Mouse (Mus musculus) hindbrain, embryonic 15.5 days (tissue): Measurements from ENCODE around the gene Dexi. TPM values are rescaled to one million over a fixed set of nuclear protein-coding genes. Genes with fewer than 3 reads are reported as not detected.

ENCODE experiments used
- ATAC-seq: fragments of 200-750 bp; cut with Nextera tagmentation; 2 replicates; pipeline ENCODE4 v1.8.0; 2017; ENCODE audit warnings: low read depth, moderate number of reproducible peaks, moderate TSS enrichment; ENCODE audit not compliant: low FRiP score
- H3K27ac ChIP-seq: fragments of 300-500 bp; sonication (generic); replicated peaks from 2 replicates; pipeline ENCODE4 v1.5.1; 2015; ENCODE audit warnings: mild to moderate bottlenecking, inconsistent platforms
- H3K27me3 ChIP-seq: fragments of 300-500 bp; sonication (generic); 2 replicates; pipeline ENCODE4 v1.6.1; 2015; ENCODE audit warnings: control low read depth, inconsistent platforms
- H3K36me3 ChIP-seq: fragments of 300-500 bp; sonication (generic); 2 replicates; pipeline ENCODE4 v1.6.1; 2015; ENCODE audit warnings: control low read depth, inconsistent platforms
- H3K4me1 ChIP-seq: fragments of 300-500 bp; sonication (generic); replicated peaks from 2 replicates; pipeline ENCODE4 v1.6.1; 2015; ENCODE audit warnings: control low read depth, inconsistent platforms
- H3K4me2 ChIP-seq: fragments of 300-500 bp; sonication (generic); 2 replicates; pipeline ENCODE4 v1.6.1; 2015; ENCODE audit warnings: moderate library complexity, mild to moderate bottlenecking, inconsistent platforms
- H3K4me3 ChIP-seq: fragments of 300-500 bp; sonication (generic); 2 replicates; pipeline ENCODE4 v1.5.1; 2015; ENCODE audit warnings: mild to moderate bottlenecking, inconsistent platforms
- H3K9ac ChIP-seq: fragments of 300-500 bp; sonication (generic); 2 replicates; pipeline ENCODE4 v1.6.1; 2015; ENCODE audit warnings: inconsistent platforms
- H3K9me3 ChIP-seq: fragments of 300-500 bp; sonication (generic); 2 replicates; pipeline ENCODE4 v1.6.1; 2016; ENCODE audit warnings: control low read depth, inconsistent platforms
- WGBS: fragments of 180-500 bp; shearing (Covaris S2); methylation state at CpG from one replicate; pipeline ENCODE4 v1.1.7; 2015; 5-methylcytosine and 5-hydroxymethylcytosine counted together
- polyA plus RNA-seq: library from polyadenylated mRNA; unstranded; fragments of >200 nt; fragmentation: Nextera tagmentation; extraction: Ambion mirVana; gene quantifications from 2 replicates; pipeline ENCODE4 v1.2.1, GENCODE M21; 2015

Gene Dexi
- 18.1 and 19.3 TPM in 2 replicates for polyA plus RNA-seq

- Histone ChIP-seq H3K4me3 (peak within 1 kb of the TSS; percentile 74), H3K27ac (peak within 1 kb of the TSS; percentile 79), H3K9me3 (no peaks in the 10 kb centered on the region), H3K4me1 (peaks cover 71% of the 10 kb centered on the region), H3K4me2 (peak within 1 kb of the TSS; percentile 79), H3K36me3 (no peaks in the 10 kb centered on the region), H3K27me3 (no peaks in the 10 kb centered on the region), H3K9ac (peak within 1 kb of the TSS; percentile 84)
- ATAC-seq, result peak; percentile 95
- WGBS, result under 1% methylated on average over 46 of the region's 61 CpGs
These were observed at the start of gene Dexi for GRCm38 (mm10) chr16:10542698-10543365. Gene Dexi, minus strand, starts transcription at chr16:10543054.

- ATAC-seq, result no peak
- Histone ChIP-seq H3K4me3 (no peak overlapping the region), H3K4me1 (no peaks in the 10 kb centered on the region), H3K27me3 (no peaks in the 10 kb centered on the region), H3K36me3 (peaks cover 53% of the 10 kb centered on the region), H3K9ac (no peak overlapping the region), H3K4me2 (no peak overlapping the region), H3K9me3 (no peaks in the 10 kb centered on the region), H3K27ac (no peak overlapping the region)
- WGBS, result 93% methylated on average over 3 of the region's 3 CpGs
These were observed 43.7 kb upstream of the Dexi start for GRCm38 (mm10) chr16:10586546-10586945.

DNA sequence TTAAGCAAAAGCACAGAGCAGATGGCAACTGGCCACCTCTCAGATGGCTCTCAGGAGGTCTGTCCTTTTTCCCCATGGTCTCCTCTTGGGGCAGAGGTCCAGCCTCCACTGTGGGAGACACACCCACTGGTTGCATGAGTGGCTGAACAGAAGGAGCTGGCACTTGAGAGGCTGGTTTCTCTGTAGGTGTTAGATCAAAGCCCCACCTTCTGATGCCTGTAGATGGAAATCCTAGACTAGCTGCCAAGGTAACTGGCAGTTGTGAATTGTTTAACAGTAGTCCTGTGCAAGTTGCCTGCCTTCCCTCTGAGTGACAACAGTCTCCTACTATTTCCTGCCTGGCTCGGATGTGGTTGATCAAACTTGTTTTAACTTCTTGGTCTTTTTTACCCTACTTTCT lies 42.3 kb upstream of the Dexi start:
- Histone ChIP-seq H3K9ac (no peak overlapping the region), H3K27ac (no peak overlapping the region), H3K27me3 (no peaks in the 10 kb centered on the region), H3K9me3 (no peaks in the 10 kb centered on the region), H3K4me1 (no peaks in the 10 kb centered on the region), H3K36me3 (peaks cover 59% of the 10 kb centered on the region), H3K4me2 (no peak overlapping the region), H3K4me3 (no peak overlapping the region)
- ATAC-seq, result no peak
- WGBS, result 84% methylated on average over 1 of the region's 1 CpGs

- Histone ChIP-seq H3K9ac (no peak overlapping the region), H3K27me3 (no peaks in the 10 kb centered on the region), H3K4me2 (no peak overlapping the region), H3K36me3 (peaks cover 65% of the 10 kb centered on the region), H3K9me3 (no peaks in the 10 kb centered on the region), H3K4me3 (no peak overlapping the region), H3K27ac (no peak overlapping the region), H3K4me1 (no peaks in the 10 kb centered on the region)
- no peak for ATAC-seq
- WGBS, result 95% methylated on average over 2 of the region's 2 CpGs
These were observed 38.5 kb upstream of the Dexi start for GRCm38 (mm10) chr16:10581234-10581898.

GRCm38 (mm10) chr16:10578376-10578775 lies 35.5 kb upstream of the Dexi start:
- H3K9ac ChIP-seq, result no peak overlapping the region
- H3K36me3 ChIP-seq, result peaks cover 75% of the 10 kb centered on the region
- H3K27me3 ChIP-seq, result no peaks in the 10 kb centered on the region
- no peak for ATAC-seq
- H3K27ac ChIP-seq, result no peak overlapping the region
- no peaks in the 10 kb centered on the region for H3K4me1 ChIP-seq
- H3K4me2 ChIP-seq, result no peak overlapping the region
- WGBS, result 83% methylated on average over 1 of the region's 1 CpGs
- H3K9me3 ChIP-seq, result no peaks in the 10 kb centered on the region
- no peak overlapping the region for H3K4me3 ChIP-seq

GRCm38 (mm10) chr16:10577548-10577947 lies 34.7 kb upstream of the Dexi start:
- no peak for ATAC-seq

GRCm38 (mm10) chr16:10575915-10576314 lies 33.1 kb upstream of the Dexi start:
- H3K36me3 ChIP-seq, result peaks cover 71% of the 10 kb centered on the region
- H3K9me3 ChIP-seq, result no peaks in the 10 kb centered on the region
- no peak overlapping the region for H3K4me3 ChIP-seq
- no peak overlapping the region for H3K4me2 ChIP-seq
- ATAC-seq, result no peak
- H3K27me3 ChIP-seq, result no peaks in the 10 kb centered on the region
- H3K4me1 ChIP-seq, result no peaks in the 10 kb centered on the region
- no peak overlapping the region for H3K27ac ChIP-seq
- 91% methylated on average over 4 of the region's 4 CpGs for WGBS
- no peak overlapping the region for H3K9ac ChIP-seq

More at GRCm38 (mm10) chr16:10577548-10577947, 34.7 kb upstream of the Dexi start:
- 80% methylated on average over 5 of the region's 5 CpGs for WGBS
- peaks cover 76% of the 10 kb centered on the region for H3K36me3 ChIP-seq
- no peak overlapping the region for H3K9ac ChIP-seq
- H3K4me1 ChIP-seq, result no peaks in the 10 kb centered on the region
- no peak overlapping the region for H3K4me3 ChIP-seq
- H3K27ac ChIP-seq, result no peak overlapping the region
- H3K27me3 ChIP-seq, result no peaks in the 10 kb centered on the region
- H3K9me3 ChIP-seq, result no peaks in the 10 kb centered on the region
- no peak overlapping the region for H3K4me2 ChIP-seq

DNA sequence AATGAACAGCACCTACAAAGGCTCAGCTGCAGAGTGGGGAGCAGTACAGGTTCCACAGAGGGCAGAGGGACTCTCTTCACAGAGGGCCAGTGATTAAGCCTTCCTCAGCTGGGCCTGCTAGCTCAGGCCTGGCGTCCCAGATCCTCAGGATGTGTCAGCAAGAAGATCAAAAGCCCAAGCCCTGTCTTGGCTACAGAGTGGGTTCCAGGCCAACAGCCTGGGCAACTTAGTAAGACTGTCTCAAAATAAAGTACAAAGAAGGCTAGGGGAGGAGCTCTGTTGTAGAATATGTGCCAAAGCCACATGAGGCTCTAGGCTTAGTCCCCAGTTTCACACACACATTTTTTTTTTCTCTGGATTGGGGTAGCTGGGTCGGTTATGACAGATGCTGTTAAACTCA lies 32.1 kb upstream of the Dexi start:
- no peak overlapping the region for H3K9ac ChIP-seq
- no peak for ATAC-seq
- peaks cover 69% of the 10 kb centered on the region for H3K36me3 ChIP-seq
- no peaks in the 10 kb centered on the region for H3K4me1 ChIP-seq
- no peak overlapping the region for H3K4me2 ChIP-seq
- H3K27me3 ChIP-seq, result no peaks in the 10 kb centered on the region
- H3K27ac ChIP-seq, result no peak overlapping the region
- no peaks in the 10 kb centered on the region for H3K9me3 ChIP-seq
- H3K4me3 ChIP-seq, result no peak overlapping the region
- WGBS, result 81% methylated on average over 2 of the region's 2 CpGs

GRCm38 (mm10) chr16:10571820-10572219 lies 29.0 kb upstream of the Dexi start:
- Histone ChIP-seq H3K27ac (no peak overlapping the region), H3K9me3 (no peaks in the 10 kb centered on the region), H3K36me3 (peaks cover 69% of the 10 kb centered on the region), H3K4me3 (no peak overlapping the region), H3K9ac (no peak overlapping the region), H3K27me3 (no peaks in the 10 kb centered on the region), H3K4me1 (no peaks in the 10 kb centered on the region), H3K4me2 (no peak overlapping the region)
- ATAC-seq, result no peak
- WGBS, result 60% methylated on average over 2 of the region's 2 CpGs

DNA sequence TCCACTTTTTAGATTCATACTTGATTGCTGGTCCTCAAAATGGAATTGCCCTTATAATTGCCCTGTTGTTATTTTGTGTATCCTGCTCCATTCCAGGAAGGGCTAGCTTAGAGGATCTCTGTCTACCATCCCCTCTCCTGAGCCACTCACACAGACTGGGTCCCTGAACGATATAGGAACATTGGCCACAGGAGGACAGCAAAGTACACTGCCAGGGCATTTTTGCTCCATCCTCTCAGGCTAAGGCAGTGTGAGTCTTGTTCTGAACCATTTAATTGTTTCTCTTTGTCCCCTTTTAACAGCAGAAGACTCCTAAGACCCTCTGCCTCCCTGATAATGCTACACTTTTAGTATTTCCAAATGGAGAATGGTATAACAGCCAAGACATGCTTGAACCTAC lies 27.9 kb upstream of the Dexi start:
- H3K27ac ChIP-seq, result no peak overlapping the region
- no peaks in the 10 kb centered on the region for H3K27me3 ChIP-seq
- H3K4me2 ChIP-seq, result no peak overlapping the region
- no peak overlapping the region for H3K4me3 ChIP-seq
- WGBS, result 86% methylated on average over 1 of the region's 1 CpGs
- H3K9me3 ChIP-seq, result no peaks in the 10 kb centered on the region
- no peaks in the 10 kb centered on the region for H3K4me1 ChIP-seq
- no peak for ATAC-seq
- H3K36me3 ChIP-seq, result peaks cover 58% of the 10 kb centered on the region
- no peak overlapping the region for H3K9ac ChIP-seq

DNA sequence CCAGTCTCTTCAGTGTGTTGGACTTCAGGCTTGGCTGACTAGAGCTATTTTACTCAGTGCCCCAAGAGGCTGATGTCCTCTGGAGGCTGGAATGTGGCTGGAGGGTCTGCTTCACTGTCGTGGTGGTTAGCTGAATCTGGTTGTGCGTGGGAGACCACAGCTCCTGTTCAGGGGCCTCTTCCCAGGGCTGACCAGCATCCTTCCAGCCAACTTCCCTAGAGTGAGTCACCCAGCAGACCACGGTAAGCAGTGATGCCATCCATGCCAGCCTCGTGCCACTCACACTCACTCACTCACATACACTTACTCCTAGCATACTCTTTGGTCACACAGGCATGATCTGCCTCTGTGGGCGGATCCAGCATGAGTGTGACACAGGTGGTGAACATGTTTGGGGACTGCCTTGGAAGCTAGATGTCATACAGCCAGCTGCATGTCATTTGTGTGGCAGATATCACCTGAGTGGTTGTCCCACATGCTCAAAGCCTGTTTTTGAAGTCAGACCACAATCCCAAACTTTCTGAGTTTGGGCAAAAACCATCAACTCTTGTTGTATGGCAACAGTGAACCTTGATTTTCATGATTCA lies 27.0 kb upstream of the Dexi start:
- 87% methylated on average over 5 of the region's 5 CpGs for WGBS

GRCm38 (mm10) chr16:10567153-10567552 lies 24.3 kb upstream of the Dexi start:
- ATAC-seq, result no peak
- peaks cover 41% of the 10 kb centered on the region for H3K36me3 ChIP-seq
- no peak overlapping the region for H3K4me2 ChIP-seq
- no peak overlapping the region for H3K9ac ChIP-seq
- no peaks in the 10 kb centered on the region for H3K27me3 ChIP-seq
- H3K4me3 ChIP-seq, result no peak overlapping the region
- 94% methylated on average over 4 of the region's 4 CpGs for WGBS
- no peaks in the 10 kb centered on the region for H3K9me3 ChIP-seq
- H3K4me1 ChIP-seq, result no peaks in the 10 kb centered on the region
- H3K27ac ChIP-seq, result no peak overlapping the region

More for the DNA sequence above, 27.0 kb upstream of the Dexi start:
- peaks cover 54% of the 10 kb centered on the region for H3K36me3 ChIP-seq
- H3K4me1 ChIP-seq, result no peaks in the 10 kb centered on the region
- H3K27me3 ChIP-seq, result no peaks in the 10 kb centered on the region
- H3K9me3 ChIP-seq, result no peaks in the 10 kb centered on the region
- H3K27ac ChIP-seq, result no peak overlapping the region
- no peak overlapping the region for H3K4me2 ChIP-seq
- H3K4me3 ChIP-seq, result no peak overlapping the region
- ATAC-seq, result no peak
- H3K9ac ChIP-seq, result no peak overlapping the region
